Mouse (Mus musculus): Measurements from ENCODE around the gene Ahctf1. TPM values are rescaled to one million over a fixed set of nuclear protein-coding genes. Genes with fewer than 3 reads are reported as not detected.

Ahctf1 gene
- total and polyA plus RNA-seq, 3 experiments = 56.9 to 489 (median 70.8) TPM

DNA sequence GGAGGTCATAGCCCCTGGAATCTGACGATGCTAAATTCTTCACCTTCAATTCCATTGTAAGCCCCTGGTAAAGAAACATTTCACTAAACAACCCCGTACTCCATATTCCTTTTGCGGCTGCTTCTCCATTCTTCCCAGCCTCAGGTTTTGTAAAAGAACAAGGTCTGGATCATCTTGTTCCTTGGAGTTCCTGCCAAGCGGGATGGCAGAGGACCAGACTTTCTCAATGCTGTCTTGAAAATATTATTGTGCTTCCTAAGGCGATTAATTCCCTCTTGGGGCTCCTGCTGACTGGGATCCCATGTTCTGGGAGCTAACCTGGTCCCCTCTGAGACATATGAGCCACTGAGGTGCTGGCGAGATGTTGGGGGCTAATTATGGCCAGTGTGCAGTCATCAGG is 98.3 kb downstream of the Ahctf1 start:
- H3K4me3 ChIP-seq (ENCODE audit: control insufficient read depth in 1 of 2, insufficient read depth in 1 of 2, low read depth in 2 of 2, low read length in 2 of 2) = no peak overlapping the region
- peaks cover 0 to 3% of the 10 kb centered on the region in 2 experiments; a peak in 2 of 4 replicates for H3K36me3 ChIP-seq (ENCODE audit: control insufficient read depth in 1 of 2, insufficient read depth in 2 of 2, low read length in 2 of 2)
- no peak overlapping the region for H3K27ac ChIP-seq (ENCODE audit: control insufficient read depth, low read depth, low read length)
- no peak overlapping the region for H3K9ac ChIP-seq (ENCODE audit: control insufficient read depth, low read depth, low read length, poor library complexity, severe bottlenecking)
- peaks cover 5 to 11% of the 10 kb centered on the region in 2 experiments; a peak in 3 of 4 replicates for H3K4me1 ChIP-seq (ENCODE audit: control insufficient read depth in 1 of 2, insufficient read depth in 2 of 2, low read length in 2 of 2)
- no peaks in the 10 kb centered on the region for H3K27me3 ChIP-seq (ENCODE audit: control insufficient read depth in 1 of 2, insufficient read depth in 2 of 2, low read length in 2 of 2)
- H3K79me2 ChIP-seq (ENCODE audit: control insufficient read depth, insufficient read depth, low read length, poor library complexity) = no peaks in the 10 kb centered on the region
- no peak for DNase-seq (ENCODE audit: low read depth, low spot score)
- TF ChIP-seq POLR2A (IDR thresholded peaks at IDR 0.05; ENCODE audit: control insufficient read depth in 1 of 2, insufficient read depth in 1 of 2, low read depth in 1 of 2, low read length in 2 of 2, poor library complexity in 1 of 2) (no peak), POLR2AphosphoS5 (IDR thresholded peaks at IDR 0.05; ENCODE audit: borderline replicate concordance, low read depth, low read length) (no peak), JUND (IDR thresholded peaks at IDR 0.05; ENCODE audit: low read depth, low read length) (no peak), MAZ (IDR thresholded peaks at IDR 0.05; ENCODE audit: low read depth, low read length) (no peak), GABPA (IDR thresholded peaks at IDR 0.05; ENCODE audit: low read depth, low read length) (no peak), EP300 (IDR thresholded peaks at IDR 0.05; ENCODE audit: low read depth in 1 of 2, low read length in 2 of 2) (no peak), CHD1 (IDR thresholded peaks at IDR 0.05; ENCODE audit: low read depth, low read length) (no peak), UBTF (IDR thresholded peaks at IDR 0.05; ENCODE audit: borderline replicate concordance, insufficient read depth, low read depth, low read length) (no peak), RAD21 (IDR thresholded peaks at IDR 0.05; ENCODE audit: low read depth, low read length) (no peak), CTCF (IDR thresholded peaks at IDR 0.05 in 2 of 3, conservative IDR thresholded peaks at IDR 0.05 in 1 of 3; ENCODE audit: control insufficient read depth in 1 of 3, insufficient read depth in 1 of 3, low read depth in 2 of 3, low read length in 3 of 3, poor library complexity in 1 of 3, severe bottlenecking in 1 of 3) (no peak), USF1 (IDR thresholded peaks at IDR 0.05; ENCODE audit: low read depth, low read length) (no peak)
- H3K9me3 ChIP-seq (replicated peaks; ENCODE audit: insufficient read depth, low read length) = no peaks in the 10 kb centered on the region

DNA sequence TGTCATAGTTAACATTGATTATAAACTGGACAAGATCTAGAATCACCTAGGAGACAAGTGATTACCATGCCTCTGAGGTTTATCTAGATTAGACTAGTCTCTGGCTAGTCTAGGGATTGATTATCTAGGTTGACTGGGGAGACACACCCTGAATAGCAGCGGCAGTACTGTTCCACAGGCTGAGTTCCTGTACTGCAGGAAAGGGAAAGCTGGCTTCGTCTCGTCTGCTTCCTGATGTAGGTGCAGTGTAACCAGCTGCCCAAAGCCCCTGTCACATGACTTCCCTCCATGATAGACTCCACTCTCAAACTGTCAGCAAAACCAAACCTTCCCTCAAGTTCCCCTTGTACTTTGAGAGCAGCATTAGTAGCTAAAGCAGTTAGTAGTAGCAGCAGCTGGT is 99.3 kb downstream of the Ahctf1 start:
- Histone ChIP-seq H3K4me1 (ENCODE audit: control insufficient read depth in 1 of 2, insufficient read depth in 2 of 2, low read length in 2 of 2) (peaks cover 5 to 11% of the 10 kb centered on the region in 2 experiments; a peak in 3 of 4 replicates), H3K4me3 (ENCODE audit: control insufficient read depth in 1 of 2, insufficient read depth in 1 of 2, low read depth in 2 of 2, low read length in 2 of 2) (peak overlapping the region in 1 of 2 experiments; percentile 5; a peak in 1 of 4 replicates), H3K9me3 (replicated peaks; ENCODE audit: insufficient read depth, low read length) (no peaks in the 10 kb centered on the region), H3K36me3 (ENCODE audit: control insufficient read depth in 1 of 2, insufficient read depth in 2 of 2, low read length in 2 of 2) (peaks cover 0 to 3% of the 10 kb centered on the region in 2 experiments; a peak in 2 of 4 replicates), H3K27ac (ENCODE audit: control insufficient read depth, low read depth, low read length) (peak overlapping the region; percentile 31; the same call in 1 of the 2 replicates), H3K79me2 (ENCODE audit: control insufficient read depth, insufficient read depth, low read length, poor library complexity) (no peaks in the 10 kb centered on the region), H3K9ac (ENCODE audit: control insufficient read depth, low read depth, low read length, poor library complexity, severe bottlenecking) (peak overlapping the region; percentile 10; the same call in 1 of the 2 replicates), H3K27me3 (ENCODE audit: control insufficient read depth in 1 of 2, insufficient read depth in 2 of 2, low read length in 2 of 2) (no peaks in the 10 kb centered on the region)
- peak; percentile 64 for DNase-seq (ENCODE audit: low read depth, low spot score)
- TF ChIP-seq ZNF384 (IDR thresholded peaks at IDR 0.05; ENCODE audit: low read depth, low read length) = no peak
- no peak for TF ChIP-seq NRF1 (IDR thresholded peaks at IDR 0.05; ENCODE audit: insufficient read depth, low read depth, low read length, poor library complexity, severe bottlenecking)
- TF ChIP-seq JUND (IDR thresholded peaks at IDR 0.05; ENCODE audit: low read depth, low read length) = no peak
- TF ChIP-seq SMC3 (IDR thresholded peaks at IDR 0.05; ENCODE audit: low read depth, low read length) = no peak
- TF ChIP-seq MAX (IDR thresholded peaks at IDR 0.05; ENCODE audit: low read length) = peak; percentile 54
- no peak for TF ChIP-seq CHD2 (IDR thresholded peaks at IDR 0.05; ENCODE audit: low read length)
- TF ChIP-seq MAFK (IDR thresholded peaks at IDR 0.05; ENCODE audit: borderline replicate concordance, low read depth, low read length) = no peak
- TF ChIP-seq EP300 (IDR thresholded peaks at IDR 0.05; ENCODE audit: low read depth in 1 of 2, low read length in 2 of 2) = peak; percentile 15 to 54; a peak in 1 of 4 replicates
- no peak for TF ChIP-seq HCFC1 (IDR thresholded peaks at IDR 0.05; ENCODE audit: low read depth, low read length)
- no peak for TF ChIP-seq CHD1 (IDR thresholded peaks at IDR 0.05; ENCODE audit: low read depth, low read length)
- TF ChIP-seq GABPA (IDR thresholded peaks at IDR 0.05; ENCODE audit: low read depth, low read length) = no peak
- peak; percentile 41; the same call in 1 of the 2 replicates for TF ChIP-seq SIN3A (IDR thresholded peaks at IDR 0.05; ENCODE audit: low read length)
- TF ChIP-seq ELF1 (IDR thresholded peaks at IDR 0.05; ENCODE audit: low read depth, low read length) = peak; percentile 55; the same call in 1 of the 2 replicates
- 0 out of 2 replicates have a peak, but pooled peaks have one; percentile 20 for TF ChIP-seq MXI1 (IDR thresholded peaks at IDR 0.05; ENCODE audit: low read depth, low read length)
- TF ChIP-seq USF1 (IDR thresholded peaks at IDR 0.05; ENCODE audit: low read depth, low read length) = peak; percentile 88
- peak; percentile 38; the same call in 1 of the 2 replicates for TF ChIP-seq ETS1 (IDR thresholded peaks at IDR 0.05; ENCODE audit: low read depth, low read length)
- no peak for TF ChIP-seq POLR2AphosphoS2 (IDR thresholded peaks at IDR 0.05; ENCODE audit: low read length)
- peak; percentile 19; the same call in 1 of the 2 replicates for TF ChIP-seq BHLHE40 (IDR thresholded peaks at IDR 0.05; ENCODE audit: borderline replicate concordance, low read depth, low read length)
- no peak for TF ChIP-seq MYB (IDR thresholded peaks at IDR 0.05; ENCODE audit: low read depth, low read length)
- no peak for TF ChIP-seq CTCF (IDR thresholded peaks at IDR 0.05 in 2 of 3, conservative IDR thresholded peaks at IDR 0.05 in 1 of 3; ENCODE audit: control insufficient read depth in 1 of 3, insufficient read depth in 1 of 3, low read depth in 2 of 3, low read length in 3 of 3, poor library complexity in 1 of 3, severe bottlenecking in 1 of 3)
- TF ChIP-seq UBTF (IDR thresholded peaks at IDR 0.05; ENCODE audit: borderline replicate concordance, insufficient read depth, low read depth, low read length) = no peak
- TF ChIP-seq MYC (IDR thresholded peaks at IDR 0.05; ENCODE audit: low read depth, low read length) = no peak
- TF ChIP-seq POLR2AphosphoS5 (IDR thresholded peaks at IDR 0.05; ENCODE audit: borderline replicate concordance, low read depth, low read length) = no peak
- TF ChIP-seq RAD21 (IDR thresholded peaks at IDR 0.05; ENCODE audit: low read depth, low read length) = no peak
- TF ChIP-seq POLR2A (IDR thresholded peaks at IDR 0.05; ENCODE audit: control insufficient read depth in 1 of 2, insufficient read depth in 1 of 2, low read depth in 1 of 2, low read length in 2 of 2, poor library complexity in 1 of 2) = no peak
- no peak for TF ChIP-seq MAZ (IDR thresholded peaks at IDR 0.05; ENCODE audit: low read depth, low read length)
- no peak for TF ChIP-seq ZMIZ1 (IDR thresholded peaks at IDR 0.05; ENCODE audit: low read depth, low read length)
- TF ChIP-seq TCF12 (IDR thresholded peaks at IDR 0.05; ENCODE audit: low read depth, low read length) = peak; percentile 33; the same call in 1 of the 2 replicates

Measured in MEL (cell line).